In genomic region chr12:72025275-72025795, GRCm38 (mm10) we compare ENCODE assay signal across 22 mouse cellular contexts. TPM values are rescaled to one million over a fixed set of nuclear protein-coding genes. Genes with fewer than 3 reads are reported as not detected.
DNase-seq lines count a peak whose midpoint lies in the region; ATAC-seq and TF ChIP-seq lines count a peak whose summit lies in the region.
"Had no signal": no experiment of that assay in that cellular context is flagged by ENCODE, and none has a peak within 500 bp of the region (broad histone marks: within the 10 kb centered on the region; RNA-seq: fewer than 3 reads in every experiment).

No protein-coding gene starts in this region.

- no peaks in the 10 kb centered on the region for H3K9me3 ChIP-seq in hindbrain, embryonic 11.5 days (ENCODE audit: control insufficient read depth, low read length)
- no peaks in the 10 kb centered on the region for H3K9me3 ChIP-seq in hindbrain, embryonic 14.5 days (ENCODE audit: control insufficient read depth, low read length)
- H3K9me3 ChIP-seq in hindbrain, embryonic 12.5 days (replicated peaks), result no peaks in the 10 kb centered on the region
- H3K9me3 ChIP-seq: forebrain, embryonic 13.5 days; neural tube, embryonic 13.5 days; stomach, embryonic 15.5 days had no signal

- ATAC-seq in hindbrain, embryonic 11.5 days (ENCODE audit: low FRiP score), result no peak
- no peak; the same call in 1 of the 2 replicates for ATAC-seq in hindbrain, embryonic 14.5 days (ENCODE audit: low FRiP score)
- no peak for ATAC-seq in hindbrain, embryonic 12.5 days (ENCODE audit: low FRiP score)
- ATAC-seq: forebrain, embryonic 13.5 days; lung, postnatal 0 days; Patski had no signal

- H3K27ac ChIP-seq in hindbrain, embryonic 11.5 days (ENCODE audit: low read depth, low read length), result no peak overlapping the region
- H3K27ac ChIP-seq in hindbrain, embryonic 14.5 days, result no peak overlapping the region
- H3K27ac ChIP-seq in hindbrain, embryonic 12.5 days, result peak overlapping the region; percentile 25; the same call in 1 of the 2 replicates
- H3K27ac ChIP-seq: forebrain, embryonic 13.5 days; layer of hippocampus, adult 2 months; macrophage; neural tube, embryonic 13.5 days; stomach, embryonic 15.5 days had no signal

- no peak for TF ChIP-seq CTCF in brain, embryonic 14.5 days (IDR thresholded peaks at IDR 0.05; ENCODE audit: borderline replicate concordance, extremely low read depth, insufficient read depth, insufficient read length)

- DNase-seq in hindbrain, embryonic 11.5 days (ENCODE audit: low spot score), result peak; percentile 15
- DNase-seq in hindbrain, embryonic 14.5 days (ENCODE audit: low spot score), result no peak
- peak; percentile 41 for DNase-seq in brain, embryonic 14.5 days (ENCODE audit: low read depth)
- DNase-seq in retina, embryonic 14.5 days (ENCODE audit: low spot score), result peak; percentile 16
- DNase-seq in adrenal gland, postnatal 14 days, result no peak
- no peak for DNase-seq in gastrocnemius, adult 8-10 months (ENCODE audit: low spot score in 2 of 2)
- DNase-seq: cerebellum, adult 11-12 months; cerebellum, postnatal 10 days; gastrocnemius, postnatal 10 days; heart, adult 18-20 months; kidney, postnatal 25 days; layer of hippocampus, postnatal 36 days; thymus, postnatal 25 days had no signal

- H3K27me3 ChIP-seq in hindbrain, embryonic 11.5 days (ENCODE audit: control insufficient read depth, insufficient read depth, low read length), result no peaks in the 10 kb centered on the region; the same call in 1 of the 2 replicates
- H3K27me3 ChIP-seq in hindbrain, embryonic 14.5 days (ENCODE audit: control insufficient read depth, insufficient read depth, low read length), result no peaks in the 10 kb centered on the region
- no peaks in the 10 kb centered on the region for H3K27me3 ChIP-seq in hindbrain, embryonic 12.5 days
- H3K27me3 ChIP-seq: forebrain, embryonic 13.5 days; neural tube, embryonic 13.5 days; stomach, embryonic 15.5 days had no signal

- TF ChIP-seq POLR2A in brain, embryonic 14.5 days (IDR thresholded peaks at IDR 0.05; ENCODE audit: borderline replicate concordance, extremely low read depth, insufficient read depth, insufficient read length, poor library complexity, severe bottlenecking), result no peak

- H3K4me2 ChIP-seq in hindbrain, embryonic 11.5 days (replicated peaks; ENCODE audit: low read depth, low read length), result no peak overlapping the region
- H3K4me2 ChIP-seq in hindbrain, embryonic 14.5 days (replicated peaks), result no peak overlapping the region
- H3K4me2 ChIP-seq in hindbrain, embryonic 12.5 days (replicated peaks), result no peak overlapping the region
- H3K4me2 ChIP-seq: forebrain, embryonic 13.5 days; midbrain, embryonic 11.5 days; neural tube, embryonic 13.5 days; stomach, embryonic 15.5 days had no signal

- H3K4me1 ChIP-seq in hindbrain, embryonic 11.5 days (replicated peaks; ENCODE audit: control insufficient read depth, insufficient read depth, low read length), result 0 out of 2 replicates have a peak, but pooled peaks cover 2% of the 10 kb centered on the region
- H3K4me1 ChIP-seq in hindbrain, embryonic 14.5 days (replicated peaks; ENCODE audit: control insufficient read depth, insufficient read depth, low read length), result 0 out of 2 replicates have a peak, but pooled peaks cover 3% of the 10 kb centered on the region
- H3K4me1 ChIP-seq in hindbrain, embryonic 12.5 days, result peaks cover 4% of the 10 kb centered on the region
- H3K4me1 ChIP-seq: forebrain, embryonic 13.5 days; stomach, embryonic 15.5 days had no signal

- no peaks in the 10 kb centered on the region for H3K36me3 ChIP-seq in hindbrain, embryonic 11.5 days (ENCODE audit: control insufficient read depth, insufficient read depth, low read length)
- H3K36me3 ChIP-seq in hindbrain, embryonic 14.5 days (replicated peaks; ENCODE audit: control insufficient read depth, insufficient read depth), result no peaks in the 10 kb centered on the region
- H3K36me3 ChIP-seq in hindbrain, embryonic 12.5 days, result no peaks in the 10 kb centered on the region
- H3K36me3 ChIP-seq: neural tube, embryonic 13.5 days; stomach, embryonic 15.5 days had no signal

- 14% methylated on average over 6 of the region's 6 CpGs for WGBS in hindbrain, embryonic 11.5 days
- WGBS in hindbrain, embryonic 14.5 days, result 20% methylated on average over 6 of the region's 6 CpGs
- WGBS in hindbrain, embryonic 12.5 days, result 16% methylated on average over 6 of the region's 6 CpGs

- H3K9ac ChIP-seq in hindbrain, embryonic 11.5 days (ENCODE audit: low read depth, low read length), result no peak overlapping the region
- no peak overlapping the region for H3K9ac ChIP-seq in hindbrain, embryonic 14.5 days
- no peak overlapping the region for H3K9ac ChIP-seq in hindbrain, embryonic 12.5 days
- H3K9ac ChIP-seq: forebrain, embryonic 13.5 days; neural tube, embryonic 13.5 days; stomach, embryonic 15.5 days had no signal

- H3K4me3 ChIP-seq in hindbrain, embryonic 11.5 days (ENCODE audit: low read depth, low read length), result no peak overlapping the region
- no peak overlapping the region for H3K4me3 ChIP-seq in hindbrain, embryonic 14.5 days (replicated peaks; ENCODE audit: low read length)
- H3K4me3 ChIP-seq in hindbrain, embryonic 12.5 days, result no peak overlapping the region
- H3K4me3 ChIP-seq: forebrain, embryonic 13.5 days; layer of hippocampus, adult 2 months; neural tube, embryonic 13.5 days; stomach, embryonic 15.5 days had no signal

RNA-seq across cellular contexts. Expression of gene Gpr135, which starts 45.6 kb away (rescaled TPM):
- 0.99 and 1.1 TPM in 2 replicates for polyA plus RNA-seq in hindbrain, embryonic 11.5 days (2014; fragmentation: Nextera tagmentation; extraction: Ambion mirVana)
- polyA plus RNA-seq in hindbrain, embryonic 14.5 days (2014; fragmentation: Nextera tagmentation; extraction: Ambion mirVana), result 7.3 and 9.4 TPM in 2 replicates
- 8.7 and 8.9 TPM in 2 replicates for polyA plus RNA-seq in brain, embryonic 14.5 days (2012; rRNA removed)
- 1.7 and 2.2 TPM in 2 replicates for polyA plus RNA-seq in hindbrain, embryonic 12.5 days (2016; fragmentation: Nextera tagmentation; extraction: Ambion mirVana)
- 3.9 and 5.0 TPM in 2 replicates for total RNA-seq in adrenal gland, postnatal 14 days (2021)
- under 1 TPM; 0.07 to 0.19 (median 0.11) TPM for total RNA-seq in gastrocnemius, adult 8-10 months (2022)
- polyA plus RNA-seq: macrophage had no signal

RNA-seq across cellular contexts. Expression of gene L3hypdh, which starts 59.9 kb away (rescaled TPM):
- polyA plus RNA-seq in hindbrain, embryonic 11.5 days (2014; fragmentation: Nextera tagmentation; extraction: Ambion mirVana), result 9.8 and 11.2 TPM in 2 replicates
- polyA plus RNA-seq in hindbrain, embryonic 14.5 days (2014; fragmentation: Nextera tagmentation; extraction: Ambion mirVana), result 12.6 and 13.7 TPM in 2 replicates
- 12.7 and 19.7 TPM in 2 replicates for polyA plus RNA-seq in brain, embryonic 14.5 days (2012; rRNA removed)
- polyA plus RNA-seq in hindbrain, embryonic 12.5 days (2016; fragmentation: Nextera tagmentation; extraction: Ambion mirVana), result 11.1 and 11.4 TPM in 2 replicates
- total RNA-seq in adrenal gland, postnatal 14 days (2021), result 29.9 and 31.3 TPM in 2 replicates
- 1 to 10 TPM in 3 of 4 experiments, under 1 TPM in 1; 0.48 to 1.7 (median 1.1) TPM for total RNA-seq in gastrocnemius, adult 8-10 months (2022)

Comparison
In these comparisons a context has a peak if more than half of its experiments do, and no peak if none do; other contexts are left out.
1. DNase-seq: peak in hindbrain, embryonic 11.5 days (single experiment), brain, embryonic 14.5 days (single experiment) and retina, embryonic 14.5 days (single experiment); none in hindbrain, embryonic 14.5 days (single experiment), adrenal gland, postnatal 14 days (single experiment) and gastrocnemius, adult 8-10 months (0 of 2).